Mouse (Mus musculus) gastrocnemius, postnatal 14 days (tissue): ENCODE results near the gene Utp15. TPM values are rescaled to one million over a fixed set of nuclear protein-coding genes. Genes with fewer than 3 reads are reported as not detected.
A peak's percentile ranks its signal among the peaks of the same experiment; 100 is the strongest.

ENCODE experiments used
- DNase-seq: peaks from one replicate; pipeline ENCODE4 v3.0.0; 2021; ENCODE audit warnings: mixed read lengths
- intact Hi-C: fragments of 180-260 bp; cut with DNase I; formaldehyde crosslinking; loops from one replicate; pipeline ENCODE4 v1.15.1; 2025; ENCODE audit warnings: low total_unique reads
- total RNA-seq, 2 experiments: library from RNA; stranded (reverse); gene quantifications; 2 replicates each; pipeline ENCODE4 v1.2.3; 2021

Utp15 gene
- total RNA-seq, 2 experiments from 2014 or later, result 3.6 to 4.5 TPM

- intact Hi-C loops, result no loop called here
Observed at GRCm38 (mm10) chr13:98264111-98264510, 1.3 kb upstream of the Utp15 start.

GRCm38 (mm10) chr13:98263458-98263987, 682 bp upstream of the Utp15 start:
- intact Hi-C loops, result no loop called here
- DNase-seq, result no peak

More at GRCm38 (mm10) chr13:98264111-98264510, 1.3 kb upstream of the Utp15 start:
- no peak for DNase-seq

- no peak for DNase-seq
- intact Hi-C loops, result no loop called here
Observed at GRCm38 (mm10) chr13:98254921-98255320, 7.9 kb downstream of the Utp15 start.

GRCm38 (mm10) chr13:98249594-98249993, 13.2 kb downstream of the Utp15 start:
- intact Hi-C loops, result no loop called here
- DNase-seq, result no peak

GRCm38 (mm10) chr13:98245386-98245785, 17.5 kb downstream of the Utp15 start:
- intact Hi-C loops, result no loop called here
- DNase-seq, result no peak

- intact Hi-C loops, result no loop called here
- DNase-seq, result peak; percentile 13
Observed at GRCm38 (mm10) chr13:98244571-98245350, 18.1 kb downstream of the Utp15 start.

GRCm38 (mm10) chr13:98241531-98242282, 21.1 kb downstream of the Utp15 start:
- intact Hi-C loops, result no loop called here
- DNase-seq, result no peak

GRCm38 (mm10) chr13:98239978-98240641, 22.7 kb downstream of the Utp15 start:
- DNase-seq, result peak; percentile 40
- intact Hi-C loops, result loop anchor here (5.0 kb wide), 1 partner anchor 208 kb away; no protein-coding TSS in a partner anchor

GRCm38 (mm10) chr13:98235451-98235850, 27.4 kb downstream of the Utp15 start:
- intact Hi-C loops, result loop anchor here (5.0 kb wide), 1 partner anchor 203 kb away; no protein-coding TSS in a partner anchor
- DNase-seq, result no peak

- no peak for DNase-seq
- intact Hi-C loops, result no loop called here
Observed at GRCm38 (mm10) chr13:98230511-98230910, 32.3 kb downstream of the Utp15 start.

- intact Hi-C loops, result no loop called here
- no peak for DNase-seq
Observed at GRCm38 (mm10) chr13:98226225-98226624, 36.6 kb downstream of the Utp15 start.

- DNase-seq, result peak; percentile 23
- intact Hi-C loops, result loop anchor here (5.0 kb wide), 1 partner anchor 191 kb away; no protein-coding TSS in a partner anchor
Observed at GRCm38 (mm10) chr13:98222848-98223247, 40.0 kb downstream of the Utp15 start.

- intact Hi-C loops, result no loop called here
- no peak for DNase-seq
Observed at GRCm38 (mm10) chr13:98210137-98210536, 52.7 kb downstream of the Utp15 start.

- DNase-seq, result peak; percentile 11
- intact Hi-C loops, result no loop called here
Observed at GRCm38 (mm10) chr13:98208842-98209241, 54.0 kb downstream of the Utp15 start.

- intact Hi-C loops, result no loop called here
Observed at GRCm38 (mm10) chr13:98206546-98206870, 56.3 kb downstream of the Utp15 start.

GRCm38 (mm10) chr13:98205771-98206545, 56.9 kb downstream of the Utp15 start, which contains the start of gene Arhgef28:
Gene Arhgef28, minus strand, starts transcription at chr13:98206439.
- peak; percentile 77 for DNase-seq
- intact Hi-C loops, result no loop called here

More at GRCm38 (mm10) chr13:98206546-98206870, 56.3 kb downstream of the Utp15 start:
- DNase-seq, result no peak

GRCm38 (mm10) chr13:98205111-98205510, 57.7 kb downstream of the Utp15 start:
- intact Hi-C loops, result no loop called here
- DNase-seq, result no peak

- intact Hi-C loops, result loop anchor here (5.0 kb wide), 1 partner anchor 172 kb away; no protein-coding TSS in a partner anchor
- DNase-seq, result no peak
Observed at GRCm38 (mm10) chr13:98204371-98204770, 58.5 kb downstream of the Utp15 start.

- intact Hi-C loops, result loop anchor here (5.0 kb wide), 1 partner anchor 169 kb away; no protein-coding TSS in a partner anchor
- no peak for DNase-seq
Observed at GRCm38 (mm10) chr13:98201436-98201835, 61.4 kb downstream of the Utp15 start.
